Mouse (Mus musculus): Measurements from ENCODE around the gene Fgf8.

DNA sequence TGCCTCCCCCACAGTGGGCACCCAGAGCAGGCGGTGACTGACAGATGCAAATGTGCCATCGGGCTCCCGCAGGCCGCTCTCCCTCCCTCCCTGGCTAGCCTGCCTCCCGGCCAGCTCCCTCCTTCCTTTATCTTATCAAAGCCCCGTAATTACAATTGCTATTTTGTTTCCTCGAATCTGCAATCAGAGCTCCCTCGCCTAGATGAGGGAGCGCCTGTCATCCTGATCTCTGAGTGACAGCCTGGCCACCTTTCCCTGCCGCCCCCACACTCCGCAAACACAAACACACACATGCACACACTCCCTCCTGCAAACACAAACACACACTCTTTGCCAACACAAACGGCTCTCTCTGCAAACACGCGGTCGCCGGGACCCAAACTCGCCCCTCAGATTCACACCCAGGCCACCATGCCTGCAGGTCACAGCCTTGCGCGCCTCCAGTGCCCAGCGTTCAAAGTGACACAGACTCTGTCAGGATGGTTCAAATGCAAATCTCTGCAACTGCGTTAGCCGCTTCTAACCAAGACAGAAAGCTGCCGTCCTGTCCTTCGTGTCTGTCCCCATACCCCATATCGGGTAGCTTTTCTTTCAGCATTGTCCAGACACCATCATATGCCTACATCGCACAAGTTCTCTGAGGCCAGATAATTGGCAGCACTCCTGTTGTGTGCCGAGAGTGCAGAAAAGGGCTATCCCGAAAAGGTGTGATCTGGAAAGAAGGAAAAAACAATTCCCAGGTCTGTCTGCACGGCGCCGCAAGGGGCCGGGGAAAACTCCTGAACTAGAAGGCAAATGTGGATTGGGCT lies 2.8 kb upstream of the Fgf8 start:
- TF ChIP-seq CTCF (IDR thresholded peaks at IDR 0.05; ENCODE audit: insufficient read depth, low read length), result no peak
- no peak for TF ChIP-seq POLR2A (IDR thresholded peaks at IDR 0.05; ENCODE audit: borderline replicate concordance, extremely low read depth, low read depth, low read length)

All from lung, adult 2 months (tissue).